Mouse (Mus musculus): ENCODE measurements around the gene Fitm1. TPM values are rescaled to one million over a fixed set of nuclear protein-coding genes. Genes with fewer than 3 reads are reported as not detected.

Gene Fitm1
- 0.14 and 0.25 TPM in 2 replicates for polyA plus RNA-seq (2016; fragmentation: Nextera tagmentation; extraction: Ambion mirVana)

DNA sequence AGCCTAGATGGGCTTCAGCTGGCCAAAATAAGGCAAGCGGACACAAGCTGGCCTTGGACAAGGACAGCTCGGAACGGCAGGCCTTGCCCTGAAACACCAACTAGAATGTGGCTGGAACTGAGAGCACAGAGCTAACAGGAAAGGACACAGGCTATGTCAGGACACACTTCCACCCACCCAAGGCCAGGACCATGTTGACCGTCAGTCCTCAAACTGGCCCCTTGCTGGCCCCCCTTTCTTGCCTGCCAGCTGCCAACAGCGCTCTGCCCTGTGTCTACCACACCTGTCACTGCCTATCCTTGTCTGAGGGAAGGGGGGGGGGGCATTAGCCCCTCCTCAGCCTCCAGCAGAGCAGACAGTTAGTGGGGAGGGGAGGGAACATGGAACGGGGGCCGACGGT, at the start of gene Fitm1:
Gene Fitm1 (plus strand): TSS at position 316 of the 400 bp plus-strand sequence.
- Histone ChIP-seq H3K4me1 (peaks cover 20% of the 10 kb centered on the region), H3K27me3 (ENCODE audit: low read depth, poor library complexity, severe bottlenecking) (no peaks in the 10 kb centered on the region), H3K9me3 (replicated peaks) (no peaks in the 10 kb centered on the region), H3K4me3 (no peak within 1 kb of the TSS), H3K36me3 (peaks cover 7% of the 10 kb centered on the region), H3K27ac (replicated peaks) (0 out of 2 replicates have a peak within 1 kb of the TSS, but pooled peaks have one; percentile 33)
- DNase-seq (ENCODE audit: low spot score) = no peak
- WGBS = 82% methylated on average over 8 of the region's 8 CpGs

DNA sequence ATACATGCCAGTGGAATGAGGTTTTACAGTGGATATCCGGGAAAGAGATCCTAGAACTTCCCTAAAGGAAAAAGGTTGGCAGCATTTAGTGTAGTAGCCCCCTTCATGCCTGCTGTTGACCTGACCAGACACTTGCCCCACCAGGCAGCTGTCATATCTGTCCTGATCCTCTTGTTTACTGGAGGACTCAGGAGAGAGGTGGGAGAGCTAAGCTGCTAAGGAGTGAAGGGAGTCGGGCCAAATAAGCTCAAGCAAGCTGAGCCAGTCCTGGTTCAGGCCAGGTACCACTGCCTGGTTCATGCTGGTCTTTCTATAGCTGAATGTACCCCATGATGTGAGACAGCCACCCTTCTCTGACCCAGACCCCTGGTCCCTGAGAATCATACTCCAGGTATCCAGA, 48.7 kb upstream of the Fitm1 start:
- Histone ChIP-seq H3K27me3 (ENCODE audit: low read depth, poor library complexity, severe bottlenecking) (peaks cover 36% of the 10 kb centered on the region), H3K36me3 (no peaks in the 10 kb centered on the region), H3K9me3 (replicated peaks) (no peaks in the 10 kb centered on the region), H3K4me3 (no peak overlapping the region), H3K27ac (replicated peaks) (no peak overlapping the region), H3K4me1 (no peaks in the 10 kb centered on the region)
- WGBS = 88% methylated on average over 2 of the region's 2 CpGs
- DNase-seq (ENCODE audit: low spot score) = no peak

DNA sequence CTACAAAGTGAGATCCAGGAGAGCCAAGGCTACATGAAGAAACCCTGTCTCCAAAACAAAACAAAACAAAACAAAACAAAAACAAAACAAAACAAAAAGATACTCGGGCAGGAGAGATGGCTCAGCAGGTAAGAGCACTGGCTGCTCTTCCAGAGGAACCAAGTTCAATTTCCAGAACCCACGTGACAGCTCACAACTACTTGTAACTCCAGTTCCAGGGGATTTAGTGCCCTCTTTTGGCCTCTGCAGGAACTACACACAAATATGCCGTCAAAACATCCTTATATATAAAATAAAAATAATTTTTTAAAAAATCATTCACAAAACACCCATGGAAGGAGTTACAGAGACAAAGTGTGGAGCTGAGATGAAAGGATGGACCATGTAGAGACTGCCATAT, 47.5 kb upstream of the Fitm1 start:
- Histone ChIP-seq H3K27ac (replicated peaks) (no peak overlapping the region), H3K27me3 (ENCODE audit: low read depth, poor library complexity, severe bottlenecking) (peaks cover 24% of the 10 kb centered on the region), H3K4me3 (no peak overlapping the region), H3K36me3 (no peaks in the 10 kb centered on the region), H3K4me1 (no peaks in the 10 kb centered on the region), H3K9me3 (replicated peaks) (no peaks in the 10 kb centered on the region)
- DNase-seq (ENCODE audit: low spot score) = no peak
- whole genome bisulfite sequencing = 21% methylated on average over 3 of the region's 3 CpGs

DNA sequence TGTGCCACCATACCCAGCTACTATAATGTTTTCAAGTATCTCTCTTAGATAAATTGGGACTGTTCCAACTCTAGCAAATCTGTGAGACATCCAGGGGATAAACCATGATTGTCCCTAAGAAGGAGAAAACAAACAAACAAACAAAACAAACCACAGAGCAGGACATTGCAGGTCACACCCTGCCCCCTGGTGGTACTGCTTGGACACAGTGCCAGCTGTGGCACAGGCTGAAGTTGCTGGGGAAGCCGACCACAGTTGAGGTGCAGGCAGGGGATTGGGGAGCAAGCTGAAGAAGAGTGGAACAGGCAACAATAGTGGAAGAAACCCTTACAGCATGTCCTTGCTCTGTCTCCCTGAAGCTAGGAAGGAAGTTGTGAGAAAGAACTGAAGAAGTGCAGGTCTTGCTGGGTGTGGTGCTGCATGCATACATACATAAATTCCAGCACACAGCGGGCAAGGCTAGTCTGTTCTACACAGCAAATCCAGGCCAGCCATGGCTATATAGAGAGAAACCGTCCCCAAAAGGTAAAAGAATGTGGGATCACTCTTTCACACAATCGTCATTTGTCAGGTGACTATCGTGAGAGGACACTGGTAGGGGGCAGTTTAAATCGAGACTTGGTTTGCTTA, 39.2 kb upstream of the Fitm1 start:
- Histone ChIP-seq H3K27me3 (ENCODE audit: low read depth, poor library complexity, severe bottlenecking) (peaks cover 9% of the 10 kb centered on the region; the same call in 1 of the 2 replicates), H3K27ac (replicated peaks) (no peak overlapping the region), H3K4me1 (peaks cover 18% of the 10 kb centered on the region), H3K4me3 (no peak overlapping the region), H3K36me3 (no peaks in the 10 kb centered on the region), H3K9me3 (replicated peaks) (no peaks in the 10 kb centered on the region)
- 58% methylated on average over 6 of the region's 6 CpGs for WGBS
- peak; percentile 30 for DNase-seq (ENCODE audit: low spot score)

DNA sequence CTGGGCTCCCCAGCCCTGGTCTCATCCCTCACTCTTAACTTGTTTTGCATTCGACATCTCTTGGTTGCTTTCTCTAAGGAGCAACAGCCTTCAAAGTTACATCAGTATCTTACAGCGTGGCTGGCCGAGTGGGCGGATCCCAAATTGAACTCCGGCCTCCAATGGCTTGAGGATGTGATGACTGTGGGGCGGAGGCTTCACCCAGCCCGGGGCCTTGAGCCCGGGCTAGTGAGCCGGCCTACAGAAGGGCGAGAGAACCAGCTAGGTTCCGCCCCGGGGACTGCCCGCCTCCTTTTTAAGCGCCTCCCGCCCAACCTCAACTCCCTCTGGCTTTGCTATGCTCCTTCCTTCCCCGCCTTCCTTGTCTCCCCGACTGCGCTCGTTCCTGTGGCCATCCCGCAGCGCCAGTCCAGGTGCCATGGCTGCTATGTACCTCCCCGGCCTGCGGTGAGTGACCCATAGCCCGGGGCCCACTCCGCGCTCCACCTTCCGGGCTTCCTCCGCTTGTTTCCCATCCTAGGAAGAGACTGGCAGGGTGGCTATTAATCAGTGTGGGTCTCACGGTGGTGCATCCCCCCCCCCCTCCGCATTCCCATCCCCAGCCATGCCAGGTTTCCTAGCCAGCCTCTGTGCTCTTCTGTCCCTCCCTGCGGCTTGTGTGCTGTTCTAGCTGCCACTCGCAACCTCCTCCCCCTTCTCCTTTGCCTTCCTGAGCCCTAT, 35.2 kb upstream of the Fitm1 start, which contains the start of gene Pck2:
Gene Pck2 (plus strand): TSS at position 200 of the 720 bp plus-strand sequence.
- Histone ChIP-seq H3K36me3 (peaks cover 18% of the 10 kb centered on the region), H3K4me1 (peaks cover 22% of the 10 kb centered on the region), H3K4me3 (peak within 1 kb of the TSS; percentile 73), H3K27ac (replicated peaks) (peak within 1 kb of the TSS; percentile 86), H3K9me3 (replicated peaks) (no peaks in the 10 kb centered on the region), H3K27me3 (ENCODE audit: low read depth, poor library complexity, severe bottlenecking) (peaks cover 9% of the 10 kb centered on the region; the same call in 1 of the 2 replicates)
- under 1% methylated on average over 32 of the region's 32 CpGs for WGBS
- DNase-seq (ENCODE audit: low spot score) = peak; percentile 81

DNA sequence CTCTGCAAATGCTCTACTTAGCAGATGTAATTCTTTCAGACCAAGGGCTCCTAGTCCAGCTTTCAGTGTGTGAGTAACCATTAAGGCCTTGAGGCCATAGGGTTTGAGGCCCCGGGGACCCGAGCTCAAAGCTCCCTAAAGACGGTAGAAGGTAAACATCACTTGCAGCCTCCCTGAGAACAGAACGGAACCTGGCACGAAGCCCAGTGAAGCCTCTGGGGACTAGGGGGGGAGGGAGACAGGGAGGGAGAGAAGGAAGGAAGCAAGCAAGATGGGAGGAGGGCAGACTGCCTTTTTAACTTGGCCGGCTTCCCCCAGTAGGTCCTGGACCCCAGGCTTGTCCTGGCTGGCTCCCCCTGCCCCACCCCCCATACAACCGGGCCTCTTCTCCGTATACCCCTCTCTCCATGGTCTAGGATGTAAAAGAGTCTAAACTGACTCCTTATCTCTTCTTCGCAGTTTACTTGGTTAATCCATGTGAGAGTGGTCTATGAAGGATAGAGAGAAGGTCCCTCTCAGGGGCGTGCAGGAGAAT, 34.6 kb upstream of the Fitm1 start:
- Histone ChIP-seq H3K9me3 (replicated peaks) (no peaks in the 10 kb centered on the region), H3K4me3 (peak overlapping the region; percentile 73), H3K27ac (replicated peaks) (peak overlapping the region; percentile 86), H3K36me3 (peaks cover 19% of the 10 kb centered on the region), H3K4me1 (peaks cover 22% of the 10 kb centered on the region), H3K27me3 (ENCODE audit: low read depth, poor library complexity, severe bottlenecking) (peaks cover 9% of the 10 kb centered on the region; the same call in 1 of the 2 replicates)
- DNase-seq (ENCODE audit: low spot score) = no peak
- WGBS = 11% methylated on average over 10 of the region's 10 CpGs

DNA sequence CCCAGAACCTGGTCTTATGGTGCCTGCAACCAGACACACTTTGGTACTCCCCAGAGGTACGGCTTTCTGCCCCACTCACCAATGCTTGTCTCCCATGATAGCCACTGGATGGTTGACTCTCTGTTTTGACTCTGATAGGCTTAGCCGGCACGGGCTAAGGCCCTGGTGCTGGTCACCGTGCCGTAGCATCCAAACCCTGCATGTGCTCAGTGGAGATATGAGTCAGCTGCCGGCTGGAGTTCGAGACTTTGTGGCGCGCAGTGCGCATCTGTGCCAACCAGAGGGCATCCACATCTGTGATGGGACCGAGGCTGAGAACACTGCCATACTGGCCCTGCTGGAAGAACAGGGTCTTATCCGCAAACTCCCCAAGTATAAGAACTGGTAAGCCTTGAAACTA, 33.1 kb upstream of the Fitm1 start:
- H3K27ac ChIP-seq (replicated peaks) = no peak overlapping the region
- H3K27me3 ChIP-seq (ENCODE audit: low read depth, poor library complexity, severe bottlenecking) = peaks cover 9% of the 10 kb centered on the region; the same call in 1 of the 2 replicates
- 97% methylated on average over 12 of the region's 12 CpGs for WGBS
- peaks cover 25% of the 10 kb centered on the region for H3K36me3 ChIP-seq
- peaks cover 22% of the 10 kb centered on the region for H3K4me1 ChIP-seq
- no peaks in the 10 kb centered on the region for H3K9me3 ChIP-seq (replicated peaks)
- no peak overlapping the region for H3K4me3 ChIP-seq
- DNase-seq (ENCODE audit: low spot score) = no peak

DNA sequence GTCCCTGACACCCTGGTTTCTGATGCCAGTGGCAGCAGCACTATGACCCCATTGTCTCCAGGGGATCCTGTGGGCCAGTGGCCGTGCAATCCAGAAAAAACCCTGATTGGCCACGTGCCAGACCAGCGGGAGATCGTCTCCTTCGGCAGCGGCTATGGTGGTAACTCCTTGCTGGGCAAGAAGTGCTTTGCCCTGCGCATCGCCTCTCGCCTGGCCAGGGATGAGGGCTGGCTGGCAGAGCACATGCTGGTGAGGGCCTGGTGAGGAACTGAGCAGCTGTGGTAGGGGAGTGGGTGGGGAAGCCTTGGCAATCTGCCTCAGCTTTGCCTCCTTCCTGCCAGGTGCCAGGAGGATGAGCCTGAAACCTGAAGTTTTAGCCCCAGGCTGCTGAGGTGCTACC, 31.1 kb upstream of the Fitm1 start:
- H3K4me1 ChIP-seq = peaks cover 22% of the 10 kb centered on the region
- peaks cover 44% of the 10 kb centered on the region for H3K36me3 ChIP-seq
- H3K27ac ChIP-seq (replicated peaks) = no peak overlapping the region
- WGBS = 93% methylated on average over 9 of the region's 9 CpGs
- DNase-seq (ENCODE audit: low spot score) = no peak
- 0 out of 2 replicates have a peak, but pooled peaks cover 4% of the 10 kb centered on the region for H3K27me3 ChIP-seq (ENCODE audit: low read depth, poor library complexity, severe bottlenecking)
- no peaks in the 10 kb centered on the region for H3K9me3 ChIP-seq (replicated peaks)
- H3K4me3 ChIP-seq = no peak overlapping the region

DNA sequence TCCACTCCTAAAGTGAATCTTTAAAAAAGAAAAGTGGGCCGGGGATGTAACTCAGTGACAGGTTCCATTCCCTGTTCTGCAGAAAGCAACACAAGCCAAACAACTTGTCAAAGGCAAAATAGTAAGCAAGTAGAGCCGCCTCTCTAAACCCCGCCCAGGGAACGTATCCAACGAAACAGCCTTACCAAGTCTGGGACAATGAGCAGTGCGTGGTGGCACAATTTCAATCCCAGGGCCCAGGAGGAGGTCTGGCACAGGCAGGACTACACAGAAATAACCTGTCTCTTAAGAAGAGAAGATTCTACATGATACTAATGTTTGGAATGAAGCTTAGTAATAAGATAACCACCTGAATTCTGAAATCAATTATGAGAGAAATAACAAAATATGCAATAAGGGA, 25.2 kb upstream of the Fitm1 start:
- no peak overlapping the region for H3K4me3 ChIP-seq
- 93% methylated on average over 6 of the region's 6 CpGs for WGBS
- H3K36me3 ChIP-seq = peaks cover 26% of the 10 kb centered on the region
- 0 out of 2 replicates have a peak, but pooled peaks cover 2% of the 10 kb centered on the region for H3K4me1 ChIP-seq
- no peaks in the 10 kb centered on the region for H3K9me3 ChIP-seq (replicated peaks)
- no peaks in the 10 kb centered on the region for H3K27me3 ChIP-seq (ENCODE audit: low read depth, poor library complexity, severe bottlenecking)
- DNase-seq (ENCODE audit: low spot score) = no peak
- H3K27ac ChIP-seq (replicated peaks) = no peak overlapping the region

DNA sequence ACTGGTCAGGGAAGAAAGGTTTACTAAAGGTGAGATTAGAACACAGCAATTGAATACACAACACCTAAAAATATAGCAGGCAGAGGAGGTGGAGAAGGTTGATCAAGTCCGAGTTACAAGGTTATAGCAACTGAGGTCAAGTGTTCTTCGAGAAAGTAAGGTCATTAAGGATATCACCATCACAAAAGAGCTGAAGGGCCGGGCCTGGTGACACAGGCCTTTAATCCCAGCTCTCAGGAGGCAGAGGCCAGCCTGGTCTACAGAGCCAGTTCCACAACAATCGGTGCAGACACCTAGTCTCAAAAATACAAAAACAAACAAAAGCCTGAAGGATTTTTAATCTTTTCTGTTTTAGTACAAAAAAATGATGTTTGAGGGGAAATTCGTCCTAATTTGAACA, 24.1 kb upstream of the Fitm1 start:
- DNase-seq (ENCODE audit: low spot score) = no peak
- Histone ChIP-seq H3K27me3 (ENCODE audit: low read depth, poor library complexity, severe bottlenecking) (no peaks in the 10 kb centered on the region), H3K27ac (replicated peaks) (no peak overlapping the region), H3K4me1 (0 out of 2 replicates have a peak, but pooled peaks cover 2% of the 10 kb centered on the region), H3K4me3 (no peak overlapping the region), H3K36me3 (peaks cover 21% of the 10 kb centered on the region), H3K9me3 (replicated peaks) (no peaks in the 10 kb centered on the region)
- 75% methylated on average over 5 of the region's 5 CpGs for WGBS

DNA sequence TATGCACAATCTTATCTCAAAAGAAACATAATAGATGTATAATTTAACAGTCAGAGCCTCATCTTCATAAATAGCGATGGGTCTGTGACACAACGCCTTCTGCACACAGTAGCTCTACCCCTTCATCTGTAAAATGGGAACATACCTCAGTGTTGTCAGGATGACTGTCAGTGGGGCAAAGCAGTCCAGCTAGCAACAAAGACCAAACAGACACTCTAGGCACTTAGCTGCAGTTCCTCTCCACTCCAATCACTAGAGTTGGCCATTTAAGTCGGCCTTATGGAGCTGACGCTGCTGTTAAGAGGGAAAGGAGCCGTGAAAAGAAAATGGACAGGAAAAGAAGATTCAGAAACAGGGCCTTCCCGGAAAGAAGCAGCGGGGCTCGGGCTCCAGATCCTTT, 23.6 kb upstream of the Fitm1 start:
- no peak overlapping the region for H3K27ac ChIP-seq (replicated peaks)
- no peak overlapping the region for H3K4me3 ChIP-seq
- no peaks in the 10 kb centered on the region for H3K27me3 ChIP-seq (ENCODE audit: low read depth, poor library complexity, severe bottlenecking)
- peaks cover 19% of the 10 kb centered on the region for H3K36me3 ChIP-seq
- H3K4me1 ChIP-seq = peaks cover 2% of the 10 kb centered on the region; the same call in 1 of the 2 replicates
- DNase-seq (ENCODE audit: low spot score) = no peak
- 90% methylated on average over 8 of the region's 8 CpGs for WGBS
- H3K9me3 ChIP-seq (replicated peaks) = no peaks in the 10 kb centered on the region

DNA sequence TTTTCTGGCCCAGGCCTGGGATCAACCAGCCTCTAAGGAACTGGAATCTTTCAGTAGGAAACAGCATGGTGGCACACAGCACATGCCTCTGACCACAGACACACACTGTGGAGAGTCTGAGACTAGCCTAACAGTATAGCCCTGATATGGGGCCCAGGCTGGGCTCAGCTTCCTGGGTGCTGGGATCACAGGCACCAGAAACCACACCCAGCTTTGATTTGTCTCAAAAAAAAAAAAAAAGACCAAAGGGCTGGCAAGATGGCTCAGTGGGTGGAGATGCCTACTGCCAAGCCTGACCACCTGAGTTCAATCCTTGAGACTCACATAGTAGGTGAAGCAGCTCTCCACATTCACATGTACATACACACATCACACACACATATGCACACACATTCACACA, 20.8 kb upstream of the Fitm1 start:
- Histone ChIP-seq H3K4me1 (peaks cover 9% of the 10 kb centered on the region), H3K27ac (replicated peaks) (no peak overlapping the region), H3K27me3 (ENCODE audit: low read depth, poor library complexity, severe bottlenecking) (no peaks in the 10 kb centered on the region), H3K4me3 (no peak overlapping the region), H3K9me3 (replicated peaks) (no peaks in the 10 kb centered on the region), H3K36me3 (no peaks in the 10 kb centered on the region)
- no peak for DNase-seq (ENCODE audit: low spot score)

DNA sequence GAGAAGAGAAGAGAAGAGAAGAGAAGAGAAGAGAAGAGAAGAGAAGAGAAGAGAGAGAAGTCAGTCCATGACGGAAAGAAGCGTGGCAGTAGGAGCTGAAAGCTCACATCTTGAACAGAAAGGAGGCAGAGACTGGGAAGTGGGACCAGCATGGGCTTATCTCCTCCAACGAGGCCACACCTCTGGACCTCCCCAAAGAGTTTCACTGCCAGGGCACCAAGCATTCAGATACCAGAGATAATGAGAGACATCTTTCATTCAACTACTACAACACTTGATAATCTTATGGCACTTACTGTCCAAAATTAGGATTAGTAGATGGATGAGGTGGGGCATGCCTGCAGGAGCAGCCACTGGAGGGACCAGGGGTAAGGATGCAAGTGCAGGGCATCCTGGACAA, 19.6 kb upstream of the Fitm1 start:
- Histone ChIP-seq H3K27ac (replicated peaks) (no peak overlapping the region), H3K4me1 (peaks cover 9% of the 10 kb centered on the region), H3K4me3 (no peak overlapping the region), H3K36me3 (no peaks in the 10 kb centered on the region), H3K27me3 (ENCODE audit: low read depth, poor library complexity, severe bottlenecking) (no peaks in the 10 kb centered on the region), H3K9me3 (replicated peaks) (no peaks in the 10 kb centered on the region)
- DNase-seq (ENCODE audit: low spot score) = no peak
- 79% methylated on average over 3 of the region's 3 CpGs for WGBS

All from midbrain, embryonic 10.5 days (tissue).